Mouse (Mus musculus) adrenal gland, adult 18-20 months (tissue): ENCODE measurements at regions not wholly inside any gene's neighbourhood (a gene's known extent, or its start where the extent isn't known, plus 50 kb on each side); places are given as distances from the start of the nearest gene placed in this dataset.

ENCODE experiments used
- DNase-seq, 2 experiments: peaks; one replicate each; pipeline ENCODE4 v3.0.0; 2021 to 2022; ENCODE audit warnings: low spot score in 2 of 2

GRCm38 (mm10) chr3:121864734-121865445, 49.8 kb upstream of the Abcd3 start:
- DNase-seq: no peak
